Mouse (Mus musculus) liver, embryonic 14.5 days (tissue): ENCODE measurements around the gene Patj. TPM values are rescaled to one million over a fixed set of nuclear protein-coding genes. Genes with fewer than 3 reads are reported as not detected.

Experiments
- ATAC-seq: fragments of 200-750 bp; cut with Nextera tagmentation; 2 replicates; pipeline ENCODE4 v1.8.0; 2017; ENCODE audit warnings: moderate number of reproducible peaks, mild to moderate bottlenecking, moderate library complexity; ENCODE audit not compliant: insufficient read depth
- DNase-seq, 3 experiments: peaks; one replicate each; pipeline ENCODE4 v3.0.0-alpha.2; 2012 to 2013; ENCODE audit warnings: low read depth in 3 of 3, low spot score in 3 of 3
- H3K27ac ChIP-seq: fragments of 300-500 bp; sonication (generic); 2 replicates; pipeline ENCODE4 v1.5.1; 2014; ENCODE audit warnings: moderate library complexity, mild to moderate bottlenecking, control low read depth, inconsistent platforms
- H3K27me3 ChIP-seq: fragments of 300-500 bp; sonication (generic); 2 replicates; pipeline ENCODE4 v1.6.1; 2014; ENCODE audit warnings: mild to moderate bottlenecking, low read length, moderate library complexity; ENCODE audit not compliant: control insufficient read depth, insufficient read depth
- H3K36me3 ChIP-seq: fragments of 300-500 bp; sonication (generic); replicated peaks from 2 replicates; pipeline ENCODE4 v1.6.1; 2014; ENCODE audit warnings: low read depth; ENCODE audit not compliant: control insufficient read depth, insufficient read depth
- H3K4me1 ChIP-seq, 2 experiments: fragments of 200-500 bp in 1 of 2; fragments of 300-500 bp in 1 of 2; sonication (generic) in 1 of 2; replicated peaks; 2 replicates each; pipeline ENCODE4 v1.6.1; 2012 to 2014; ENCODE audit warnings: antibody characterized with exemption in 1 of 2, inconsistent platforms in 1 of 2, low read length in 1 of 2; ENCODE audit not compliant: control insufficient read depth in 2 of 2, insufficient read depth in 2 of 2
- H3K4me2 ChIP-seq: fragments of 300-500 bp; sonication (generic); 2 replicates; pipeline ENCODE4 v1.6.1; 2014; ENCODE audit warnings: low read depth, mild to moderate bottlenecking, control low read depth, moderate library complexity
- H3K4me3 ChIP-seq, 2 experiments: fragments of 200-500 bp in 1 of 2; fragments of 300-500 bp in 1 of 2; sonication (generic) in 1 of 2; 2 replicates each; pipeline ENCODE4 v1.5.1; 2012 to 2014; ENCODE audit warnings: low read depth in 2 of 2, low read length in 2 of 2, mild to moderate bottlenecking in 2 of 2, control low read depth in 1 of 2, inconsistent platforms in 1 of 2, moderate library complexity in 1 of 2; ENCODE audit not compliant: insufficient read depth in 1 of 2
- H3K9ac ChIP-seq: fragments of 300-500 bp; sonication (generic); replicated peaks from 2 replicates; pipeline ENCODE4 v1.6.1; 2014; ENCODE audit warnings: mild to moderate bottlenecking, control low read depth, moderate library complexity
- H3K9me3 ChIP-seq: fragments of 300-500 bp; sonication (generic); 2 replicates; pipeline ENCODE4 v1.6.1; 2016; ENCODE audit warnings: low read length, mixed read lengths; ENCODE audit not compliant: control insufficient read depth
- CTCF ChIP-seq: IDR thresholded peaks from 2 replicates; pipeline ENCODE4 v1.5.1; 2016; ENCODE audit warnings: antibody characterized with exemption, low read depth, control low read depth
- EP300 ChIP-seq: IDR thresholded peaks from 2 replicates; pipeline ENCODE4 v1.6.1; 2016; ENCODE audit warnings: antibody characterized with exemption, low read depth
- WGBS: fragments of 180-500 bp; shearing (Covaris S2); extraction: QIAGEN DNeasy Blood & Tissue Kit; methylation state at CpG from one replicate; pipeline ENCODE4 v1.1.7; 2014; ENCODE audit not compliant: insufficient replicate concordance; 5-methylcytosine and 5-hydroxymethylcytosine counted together
- polyA plus RNA-seq, 2 experiments: library from polyadenylated mRNA; depleted of rRNA in 1 of 2; stranded (reverse) in 1 of 2; unstranded in 1 of 2; fragments of >200 nt; fragmentation: Nextera tagmentation in 1 of 2; extraction: Ambion mirVana in 1 of 2; gene quantifications; 2 replicates each; pipeline versions ENCODE4 v1.2.1 to v1.2.3; 2012 to 2014

Patj gene
- polyA plus RNA-seq, 2 experiments = 1.1 to 1.6 TPM

DNA sequence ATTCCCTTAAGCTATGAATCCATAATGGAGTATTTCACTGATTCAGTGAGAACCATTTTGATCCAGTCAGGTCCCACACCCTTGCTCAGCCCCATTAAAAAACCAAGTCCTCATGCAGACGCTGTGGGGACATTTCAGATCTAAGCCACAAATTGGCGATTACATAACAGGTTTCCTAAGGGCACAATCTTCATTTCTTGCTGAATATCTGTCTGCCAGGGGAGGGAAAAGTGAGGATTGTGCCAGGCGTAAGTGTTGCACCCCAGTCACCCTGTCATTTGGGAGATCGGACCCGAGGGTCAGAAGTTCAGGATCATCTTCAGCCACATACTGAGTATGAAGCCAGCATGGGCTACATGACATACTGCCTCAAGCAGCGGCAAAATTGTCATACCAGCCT lies 171.2 kb downstream of the Patj start:
- Histone ChIP-seq H3K27ac (no peak overlapping the region), H3K4me3 (no peak overlapping the region), H3K4me1 (peaks cover 0 to 2% of the 10 kb centered on the region in 2 experiments; a peak in 1 of 4 replicates), H3K4me2 (no peak overlapping the region), H3K36me3 (no peaks in the 10 kb centered on the region), H3K27me3 (no peaks in the 10 kb centered on the region), H3K9ac (no peak overlapping the region), H3K9me3 (no peaks in the 10 kb centered on the region)
- ATAC-seq (no peak), DNase-seq (no peak)
- TF ChIP-seq EP300 = no peak
- 76% methylated on average over 6 of the region's 6 CpGs for WGBS

DNA sequence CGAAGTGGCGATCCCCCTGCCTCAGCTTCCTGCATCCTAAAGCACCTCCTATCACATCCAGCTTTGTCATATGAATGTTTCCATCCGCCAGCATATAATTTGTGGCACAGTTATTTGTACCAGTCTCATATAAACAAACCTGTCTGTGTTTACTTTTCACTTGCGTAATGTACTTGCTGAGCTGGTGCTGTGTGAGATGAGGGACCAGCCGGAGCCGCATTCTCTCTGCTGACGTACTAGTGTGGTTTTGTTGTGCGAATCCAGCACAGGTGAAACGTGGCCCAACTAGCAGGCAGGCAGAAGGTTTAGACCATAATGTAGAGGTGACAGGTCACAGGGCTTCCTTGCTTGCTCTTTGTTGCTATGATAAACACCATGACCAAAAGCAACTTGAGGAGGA lies 171.9 kb downstream of the Patj start:
- no peaks in the 10 kb centered on the region for H3K36me3 ChIP-seq
- H3K4me2 ChIP-seq = no peak overlapping the region
- H3K9ac ChIP-seq = no peak overlapping the region
- no peak for DNase-seq
- no peak for ATAC-seq
- TF ChIP-seq EP300 = no peak
- TF ChIP-seq CTCF = no peak
- no peaks in the 10 kb centered on the region for H3K27me3 ChIP-seq
- WGBS = 59% methylated on average over 9 of the region's 9 CpGs
- H3K27ac ChIP-seq = no peak overlapping the region
- no peaks in the 10 kb centered on the region for H3K9me3 ChIP-seq
- H3K4me1 ChIP-seq = peaks cover 0 to 2% of the 10 kb centered on the region in 2 experiments; a peak in 1 of 4 replicates
- no peak overlapping the region for H3K4me3 ChIP-seq

- H3K27ac ChIP-seq = no peak overlapping the region
- no peak for ATAC-seq
- no peaks in the 10 kb centered on the region for H3K9me3 ChIP-seq
- no peak overlapping the region for H3K4me2 ChIP-seq
- no peak for DNase-seq
- WGBS = 30% methylated on average over 4 of the region's 4 CpGs
- no peaks in the 10 kb centered on the region for H3K36me3 ChIP-seq
- TF ChIP-seq CTCF = no peak
- no peak for TF ChIP-seq EP300
- H3K4me1 ChIP-seq = no peaks in the 10 kb centered on the region
- H3K9ac ChIP-seq = no peak overlapping the region
- no peaks in the 10 kb centered on the region for H3K27me3 ChIP-seq
- no peak overlapping the region for H3K4me3 ChIP-seq
These were observed 174.3 kb downstream of the Patj start for GRCm38 (mm10) chr4:98569904-98570303.

DNA sequence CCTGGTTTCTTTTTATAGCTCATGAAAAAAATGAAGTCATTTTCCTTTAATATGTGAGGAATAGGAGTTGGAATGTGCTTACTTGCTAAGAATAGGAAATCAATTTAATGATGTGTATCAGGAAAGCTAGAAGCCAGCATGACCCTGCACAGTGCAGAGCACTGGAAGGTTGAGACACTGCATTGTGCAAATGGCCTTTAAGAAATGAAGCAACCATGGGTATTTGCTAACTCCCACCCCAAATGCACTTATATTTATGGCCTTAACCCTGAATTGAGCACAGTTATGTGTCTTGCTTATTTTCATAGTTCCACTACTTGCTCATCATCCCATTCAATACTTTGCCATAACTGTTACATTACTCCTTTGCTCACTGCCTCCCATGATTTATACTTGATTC lies 181.7 kb downstream of the Patj start:
- Histone ChIP-seq H3K27ac (no peak overlapping the region), H3K27me3 (no peaks in the 10 kb centered on the region), H3K4me2 (no peak overlapping the region), H3K9me3 (no peaks in the 10 kb centered on the region), H3K4me3 (no peak overlapping the region), H3K9ac (no peak overlapping the region), H3K4me1 (no peaks in the 10 kb centered on the region), H3K36me3 (no peaks in the 10 kb centered on the region)
- ATAC-seq = no peak
- TF ChIP-seq CTCF = no peak
- no peak for TF ChIP-seq EP300
- no peak for DNase-seq

GRCm38 (mm10) chr4:98577957-98578541 lies 182.5 kb downstream of the Patj start:
- H3K4me3 ChIP-seq = no peak overlapping the region
- DNase-seq (no peak), ATAC-seq (no peak)
- H3K9me3 ChIP-seq = no peaks in the 10 kb centered on the region
- no peaks in the 10 kb centered on the region for H3K4me1 ChIP-seq
- TF ChIP-seq EP300 (no peak), CTCF (no peak)
- no peaks in the 10 kb centered on the region for H3K36me3 ChIP-seq
- H3K9ac ChIP-seq = no peak overlapping the region
- WGBS = 62% methylated on average over 3 of the region's 3 CpGs
- H3K4me2 ChIP-seq = no peak overlapping the region
- no peak overlapping the region for H3K27ac ChIP-seq
- no peaks in the 10 kb centered on the region for H3K27me3 ChIP-seq
